In genomic region chr4:127232551-127232950, GRCm38 (mm10) we compare ENCODE assay signal across 11 mouse cellular contexts. TPM values are rescaled to one million over a fixed set of nuclear protein-coding genes. Genes with fewer than 3 reads are reported as not detected.
DNase-seq lines count a peak whose midpoint lies in the region; ATAC-seq and TF ChIP-seq lines count a peak whose summit lies in the region.
"Had no signal": no experiment of that assay in that cellular context is flagged by ENCODE, and none has a peak within 500 bp of the region (broad histone marks: within the 10 kb centered on the region; RNA-seq: fewer than 3 reads in every experiment).

No protein-coding gene starts in this region.

- intact Hi-C loops in heart, postnatal 25 days (cut with DNase I): no loop called here

- H3K4me1 ChIP-seq in cerebellum, adult 2 months (ENCODE audit: control insufficient read depth, insufficient read depth, low read length): peaks cover 30% of the 10 kb centered on the region
- H3K4me1 ChIP-seq in forebrain, embryonic 10.5 days: peaks cover 40% of the 10 kb centered on the region
- peaks cover 36% of the 10 kb centered on the region for H3K4me1 ChIP-seq in hindbrain, embryonic 14.5 days (replicated peaks; ENCODE audit: control insufficient read depth, insufficient read depth, low read length)
- H3K4me1 ChIP-seq in neural tube, embryonic 12.5 days: peaks cover 30% of the 10 kb centered on the region

- no peaks in the 10 kb centered on the region for H3K27me3 ChIP-seq in cerebellum, adult 2 months (ENCODE audit: control insufficient read depth, insufficient read depth, low read length)
- H3K27me3 ChIP-seq in forebrain, embryonic 10.5 days (ENCODE audit: poor library complexity, severe bottlenecking): peaks cover 60% of the 10 kb centered on the region
- H3K27me3 ChIP-seq in hindbrain, embryonic 14.5 days (ENCODE audit: control insufficient read depth, insufficient read depth, low read length): no peaks in the 10 kb centered on the region
- H3K27me3 ChIP-seq in neural tube, embryonic 12.5 days (replicated peaks): peaks cover under 1% of the 10 kb centered on the region; the same call in 1 of the 2 replicates

- no peak overlapping the region for H3K9ac ChIP-seq in hindbrain, embryonic 14.5 days
- no peak overlapping the region for H3K9ac ChIP-seq in neural tube, embryonic 12.5 days
- H3K9ac ChIP-seq: intestine, embryonic 15.5 days; liver, embryonic 14.5 days had no signal

- H3K4me2 ChIP-seq in hindbrain, embryonic 14.5 days (replicated peaks): peak overlapping the region; percentile 33
- peak overlapping the region; percentile 38; the same call in 1 of the 2 replicates for H3K4me2 ChIP-seq in neural tube, embryonic 12.5 days (replicated peaks)
- H3K4me2 ChIP-seq: intestine, embryonic 15.5 days had no signal

- WGBS in cerebellum, adult 2 months: 21% methylated on average over 5 of the region's 5 CpGs
- 66% methylated on average over 5 of the region's 5 CpGs for WGBS in forebrain, embryonic 10.5 days
- WGBS in hindbrain, embryonic 14.5 days: 22% methylated on average over 5 of the region's 5 CpGs
- 37% methylated on average over 5 of the region's 5 CpGs for WGBS in neural tube, embryonic 12.5 days

- no peaks in the 10 kb centered on the region for H3K9me3 ChIP-seq in forebrain, embryonic 10.5 days
- no peaks in the 10 kb centered on the region for H3K9me3 ChIP-seq in hindbrain, embryonic 14.5 days (ENCODE audit: control insufficient read depth, low read length)
- H3K9me3 ChIP-seq in neural tube, embryonic 12.5 days: no peaks in the 10 kb centered on the region
- H3K9me3 ChIP-seq: intestine, embryonic 15.5 days had no signal

- no peak overlapping the region for H3K4me3 ChIP-seq in cerebellum, adult 2 months (replicated peaks; ENCODE audit: insufficient read depth, low read depth, low read length)
- no peak overlapping the region for H3K4me3 ChIP-seq in forebrain, embryonic 10.5 days
- H3K4me3 ChIP-seq in hindbrain, embryonic 14.5 days (replicated peaks; ENCODE audit: low read length): no peak overlapping the region
- no peak overlapping the region for H3K4me3 ChIP-seq in neural tube, embryonic 12.5 days
- H3K4me3 ChIP-seq: intestine, embryonic 15.5 days had no signal

- peak in 1 of 2 experiments; percentile 43 for DNase-seq in cerebellum, adult 2 months
- DNase-seq in cerebellum, adult 8-10 months: no peak
- no peak for DNase-seq in forebrain, embryonic 10.5 days (ENCODE audit: extremely low spot score, low spot score)
- peak; percentile 72 for DNase-seq in hindbrain, embryonic 14.5 days (ENCODE audit: low spot score)
- DNase-seq in heart, postnatal 25 days (ENCODE audit: low spot score): no peak
- DNase-seq in kidney, adult 18-20 months: no peak
- no peak for DNase-seq in testis, postnatal 14 days (ENCODE audit: low spot score)
- DNase-seq: gastrocnemius, postnatal 10 days had no signal

- ATAC-seq in hindbrain, embryonic 14.5 days (ENCODE audit: low FRiP score): peak; percentile 61; the same call in 1 of the 2 replicates
- ATAC-seq in neural tube, embryonic 12.5 days (ENCODE audit: low FRiP score, low read depth): peak; percentile 76
- ATAC-seq: intestine, embryonic 15.5 days had no signal

- H3K27ac ChIP-seq in cerebellum, adult 2 months (ENCODE audit: insufficient read depth, low read length): peak overlapping the region; percentile 26
- H3K27ac ChIP-seq in forebrain, embryonic 10.5 days: 0 out of 2 replicates have a peak overlapping the region, but pooled peaks have one; percentile 48
- peak overlapping the region; percentile 86 for H3K27ac ChIP-seq in hindbrain, embryonic 14.5 days
- H3K27ac ChIP-seq in neural tube, embryonic 12.5 days: peak overlapping the region; percentile 33; the same call in 1 of the 2 replicates
- H3K27ac ChIP-seq: intestine, embryonic 15.5 days; liver, embryonic 14.5 days had no signal

- TF ChIP-seq POLR2A in cerebellum, adult 2 months (IDR thresholded peaks at IDR 0.05; ENCODE audit: borderline replicate concordance, insufficient read depth, low read length): no peak

- H3K36me3 ChIP-seq in forebrain, embryonic 10.5 days (replicated peaks): no peaks in the 10 kb centered on the region
- H3K36me3 ChIP-seq in hindbrain, embryonic 14.5 days (replicated peaks; ENCODE audit: control insufficient read depth, insufficient read depth): peaks cover 8% of the 10 kb centered on the region
- no peaks in the 10 kb centered on the region; the same call in 1 of the 2 replicates for H3K36me3 ChIP-seq in neural tube, embryonic 12.5 days
- H3K36me3 ChIP-seq: intestine, embryonic 15.5 days had no signal

- no peak for TF ChIP-seq CTCF in cerebellum, adult 2 months (IDR thresholded peaks at IDR 0.05; ENCODE audit: borderline replicate concordance, insufficient read depth, low read depth, low read length)

RNA-seq across cellular contexts. Expression of gene Smim12, which starts 11.0 kb away (rescaled TPM):
- polyA plus RNA-seq in cerebellum, adult 2 months (2012; rRNA removed): 95.5 and 106 TPM in 2 replicates
- 78.0 and 79.1 TPM in 2 replicates for polyA plus RNA-seq in forebrain, embryonic 10.5 days (2016; fragmentation: Nextera tagmentation; extraction: Ambion mirVana)
- 53.8 and 60.9 TPM in 2 replicates for polyA plus RNA-seq in hindbrain, embryonic 14.5 days (2014; fragmentation: Nextera tagmentation; extraction: Ambion mirVana)
- polyA plus RNA-seq in neural tube, embryonic 12.5 days (2016; fragmentation: Nextera tagmentation; extraction: Ambion mirVana): 52.2 and 58.3 TPM in 2 replicates
- total RNA-seq in heart, postnatal 25 days (2021): 10 to 100 TPM; 49.2 to 50.6 TPM

Comparison
In these comparisons a context has a peak if more than half of its experiments do, and no peak if none do; other contexts are left out.
1. H3K27ac ChIP-seq: peak in every context shown above with its lines; median percentile 86 in hindbrain, embryonic 14.5 days; 48 in forebrain, embryonic 10.5 days; 33 in neural tube, embryonic 12.5 days; 26 in cerebellum, adult 2 months.